Mouse (Mus musculus): ENCODE data around the gene Hist1h4f.

GRCm38 (mm10) chr13:23510127-23510526 is 41.3 kb downstream of the Hist1h4f start:
- TF ChIP-seq CTCF (IDR thresholded peaks at IDR 0.05) (no peak), EP300 (IDR thresholded peaks at IDR 0.05) (no peak)

Measured in lung, postnatal 0 days (tissue).